Mouse (Mus musculus) embryo, embryonic 10 days (tissue): ENCODE data around the gene Zfp618.

ENCODE experiments used
- DNase-seq: peaks from one replicate; pipeline ENCODE4 v3.0.0-alpha.2; 2015; ENCODE audit warnings: low spot score

Zfp618 gene

DNA sequence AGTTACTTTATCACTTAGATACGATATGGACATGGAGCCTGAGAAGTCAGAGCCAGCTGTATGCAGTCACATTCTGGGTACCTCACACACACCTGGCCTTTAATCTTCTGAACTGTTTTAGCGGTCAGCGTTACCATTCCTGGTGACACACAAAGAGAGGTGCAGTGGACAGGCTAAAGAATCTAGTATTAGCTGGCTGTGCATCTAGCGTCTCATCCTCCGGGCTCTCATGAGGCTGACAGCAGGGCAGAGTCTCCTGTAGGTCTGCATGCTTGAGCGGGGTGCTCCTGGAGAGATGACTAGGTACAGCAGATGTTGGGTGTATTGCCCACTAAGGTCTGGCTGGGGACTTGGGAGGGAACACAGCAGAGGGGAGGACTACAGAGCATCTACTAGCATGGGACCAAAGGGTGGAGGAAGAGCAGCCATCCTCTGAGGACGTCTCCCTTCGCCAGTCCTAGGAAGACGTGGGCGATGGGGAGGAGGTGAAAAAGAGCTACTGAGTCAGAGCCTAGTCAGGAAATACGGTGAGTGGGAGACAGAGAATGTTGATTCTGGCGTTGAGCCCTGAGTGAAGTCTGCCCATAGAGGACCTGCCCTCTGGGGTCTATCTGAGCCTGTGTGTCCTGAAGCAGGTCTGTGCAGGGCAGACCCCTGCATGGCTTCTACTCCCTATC lies 103.3 kb downstream of the Zfp618 start:
- DNase-seq: no peak

DNA sequence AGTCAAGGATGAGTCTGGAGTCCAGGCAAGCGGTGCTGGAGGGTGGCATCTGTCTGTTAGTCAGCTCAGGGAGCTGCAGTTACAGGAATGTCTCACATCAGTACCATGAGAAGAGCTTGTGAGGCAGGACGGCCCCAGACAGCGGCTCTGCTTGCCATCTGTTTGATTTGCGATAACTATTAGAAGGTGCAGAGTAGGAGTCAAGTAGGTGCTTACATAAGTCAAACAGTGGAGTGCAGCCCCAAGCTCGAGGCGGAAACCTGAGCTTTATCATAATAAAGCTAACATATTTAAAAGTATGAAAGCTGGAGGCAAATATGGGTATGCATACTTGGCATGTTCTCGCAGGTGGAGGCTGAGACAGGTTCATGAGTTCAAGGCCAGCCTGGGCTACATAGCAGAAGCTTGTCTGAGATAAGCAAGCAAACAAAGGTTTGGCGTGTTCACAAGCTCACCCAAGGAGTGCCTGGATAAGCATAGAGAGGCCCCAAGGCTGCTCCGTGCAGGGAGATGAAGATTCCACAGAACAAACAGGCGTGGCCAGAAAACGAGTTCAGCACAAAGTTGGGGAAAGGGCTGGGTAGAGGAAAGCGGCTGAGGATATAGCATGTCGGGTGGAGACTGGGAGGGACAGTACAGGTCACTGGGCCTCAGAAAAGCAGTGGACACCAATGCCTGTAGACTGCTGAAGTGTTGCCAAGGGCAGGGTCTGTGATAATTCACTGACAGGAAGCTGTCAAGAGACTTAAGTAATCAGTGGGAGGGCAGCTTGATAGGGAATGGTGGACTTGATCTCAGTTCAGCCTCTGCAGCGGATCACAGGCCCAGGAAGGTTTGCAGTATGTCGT lies 106.3 kb downstream of the Zfp618 start:
- DNase-seq: no peak

- no peak for DNase-seq
Measured at GRCm38 (mm10) chr4:63073139-63073538, 107.8 kb downstream of the Zfp618 start.

GRCm38 (mm10) chr4:63079159-63079558 lies 113.8 kb downstream of the Zfp618 start:
- no peak for DNase-seq

- no peak for DNase-seq
Measured at GRCm38 (mm10) chr4:63084473-63084889, 119.1 kb downstream of the Zfp618 start.

GRCm38 (mm10) chr4:63089484-63089883 lies 124.1 kb downstream of the Zfp618 start:
- DNase-seq: peak; percentile 40

GRCm38 (mm10) chr4:63091151-63091550 lies 125.8 kb downstream of the Zfp618 start:
- DNase-seq: no peak

DNA sequence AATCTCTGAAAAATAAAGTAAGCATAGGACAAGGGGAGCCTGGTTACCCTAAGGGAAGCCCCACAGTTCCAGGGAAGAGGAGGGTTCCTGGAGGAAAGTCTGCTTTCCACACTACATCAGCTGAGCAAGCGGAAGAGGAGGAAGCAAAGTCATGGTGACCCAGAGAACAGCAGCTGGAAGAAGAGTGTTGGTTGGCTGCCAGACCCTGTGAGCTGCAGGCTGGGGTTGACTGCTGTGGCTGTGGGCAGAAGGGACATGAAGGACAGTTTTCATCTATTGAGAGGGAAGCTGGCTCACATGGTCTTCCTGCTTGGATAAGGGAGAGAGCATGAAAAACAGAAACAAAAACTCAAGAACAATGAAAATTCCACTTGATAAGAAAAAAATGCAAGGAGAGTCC lies 132.2 kb downstream of the Zfp618 start:
- no peak for DNase-seq

DNA sequence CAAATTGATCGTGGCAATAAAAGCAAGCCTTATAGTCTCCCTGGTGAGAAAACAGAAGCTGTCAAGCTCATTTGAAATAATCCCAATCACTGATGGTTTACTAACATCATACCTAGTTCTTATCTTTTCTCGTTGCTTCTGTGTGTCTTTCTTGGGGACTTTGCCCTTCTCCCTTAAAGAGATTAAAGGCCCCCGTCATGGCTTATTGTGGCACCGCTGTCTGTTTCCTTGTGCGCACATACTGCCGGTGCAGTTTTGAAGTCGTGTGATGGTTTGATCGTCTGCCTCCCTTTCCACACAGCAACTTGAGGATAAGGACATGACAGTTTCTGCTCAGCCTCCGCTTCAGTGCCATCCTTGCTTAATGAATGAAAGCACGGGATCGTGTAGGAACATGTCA lies 135.1 kb downstream of the Zfp618 start:
- DNase-seq: no peak

- no peak for DNase-seq
Measured at GRCm38 (mm10) chr4:63102025-63102424, 136.7 kb downstream of the Zfp618 start.

GRCm38 (mm10) chr4:63105651-63106050 lies 140.3 kb downstream of the Zfp618 start:
- DNase-seq: no peak

DNA sequence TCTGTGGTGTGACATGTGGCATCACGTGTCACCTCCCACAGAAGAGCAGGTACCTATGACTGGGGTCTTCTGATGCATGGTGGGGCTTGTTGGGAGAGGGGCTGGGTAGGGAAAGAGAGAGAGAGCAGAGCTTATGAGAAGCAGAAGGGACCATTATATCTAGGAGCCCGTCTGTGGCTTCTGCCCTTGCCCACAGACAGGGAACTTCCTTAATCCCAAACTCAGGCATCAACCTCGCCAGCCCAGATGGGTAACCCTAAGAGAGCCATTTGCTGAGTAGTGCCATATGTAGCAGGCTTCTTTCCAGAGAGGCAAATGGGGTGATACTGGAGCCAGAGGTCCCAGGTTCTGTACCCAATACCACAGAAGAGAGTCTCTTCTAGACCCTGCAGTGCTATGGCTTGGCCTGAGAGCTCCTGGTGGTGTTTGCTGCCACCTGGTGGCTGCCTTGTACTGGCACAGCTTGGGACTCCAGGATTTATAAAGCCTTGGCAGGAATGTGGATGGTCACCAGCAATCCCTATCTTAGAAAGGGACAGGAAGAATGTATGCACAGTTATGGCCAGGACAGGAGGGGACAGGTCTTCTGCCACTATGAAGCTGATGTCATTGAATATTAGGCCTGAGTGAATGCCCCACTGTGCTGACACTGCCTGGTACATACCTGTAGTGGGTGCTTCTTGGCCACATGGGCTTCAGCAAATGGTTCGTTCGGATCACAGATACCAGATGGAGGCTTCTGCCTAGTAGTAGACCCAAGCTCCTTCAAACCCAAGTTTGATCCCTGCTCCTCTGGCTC lies 153.5 kb downstream of the Zfp618 start:
- peak; percentile 90 for DNase-seq

DNA sequence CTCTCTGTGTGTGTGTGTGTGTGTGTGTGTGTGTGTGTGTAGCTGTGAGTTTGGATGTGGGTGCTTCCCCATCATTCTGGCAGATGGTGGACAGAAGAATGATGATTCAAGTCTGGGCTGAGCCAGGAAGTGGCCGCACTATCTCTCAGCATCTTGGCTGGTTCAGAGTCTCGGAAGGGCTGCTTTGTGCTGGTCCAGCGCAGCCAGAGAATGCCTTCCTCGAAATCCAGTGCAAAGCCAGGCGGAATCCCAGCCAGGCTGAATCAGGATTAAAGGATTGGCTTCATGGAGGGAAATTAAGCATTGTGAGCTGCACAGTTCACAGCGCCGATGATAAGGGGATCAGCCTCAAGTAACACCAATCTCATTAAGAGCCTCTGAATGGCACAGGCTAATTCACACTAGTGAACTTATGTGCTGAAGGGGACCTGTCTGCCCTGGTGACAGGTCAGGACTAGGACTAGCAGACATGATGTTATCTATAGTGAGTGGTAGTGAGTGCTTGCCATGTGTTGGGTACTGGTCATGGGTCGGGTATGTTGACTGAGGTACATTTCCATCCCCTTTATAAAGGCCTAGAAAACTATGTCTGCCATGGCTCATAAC lies 159.6 kb downstream of the Zfp618 start:
- DNase-seq: peak; percentile 12

DNA sequence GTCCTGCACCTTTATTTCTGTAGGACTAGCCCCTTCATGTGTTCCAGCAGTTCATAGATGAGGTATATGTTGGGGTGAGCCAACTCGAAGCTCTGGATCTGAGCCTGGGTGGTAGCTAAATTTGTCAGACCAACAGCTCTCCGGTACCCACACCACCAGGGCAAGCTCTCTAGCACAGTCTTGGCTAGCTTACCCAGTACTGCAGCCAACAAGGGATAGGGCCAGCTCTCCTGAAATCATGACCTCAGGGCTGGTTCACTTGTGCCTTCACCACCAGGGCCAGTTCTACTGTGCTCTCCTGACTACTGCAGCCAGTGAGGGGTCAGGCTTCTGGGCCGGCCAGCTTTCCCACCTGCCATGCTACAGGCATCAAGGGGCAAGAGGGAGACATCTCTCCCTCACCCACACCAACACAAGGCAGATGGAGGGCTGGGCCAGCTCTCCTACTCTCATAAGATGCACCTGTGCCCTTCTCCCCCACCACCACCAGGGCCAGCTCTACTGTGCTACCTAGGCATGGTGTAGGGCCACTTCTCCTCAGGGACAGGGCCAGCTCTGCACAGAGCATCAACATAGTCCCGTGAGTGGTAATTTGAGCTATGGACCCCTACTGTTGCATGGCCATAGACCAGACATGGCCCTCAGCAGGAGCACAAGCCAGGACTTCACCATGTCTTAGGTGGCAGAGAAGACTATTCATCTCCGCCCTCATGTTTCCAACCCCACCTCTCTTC lies 164.7 kb downstream of the Zfp618 start:
- DNase-seq: no peak

GRCm38 (mm10) chr4:63147268-63147667 lies 181.9 kb downstream of the Zfp618 start:
- no peak for DNase-seq

DNA sequence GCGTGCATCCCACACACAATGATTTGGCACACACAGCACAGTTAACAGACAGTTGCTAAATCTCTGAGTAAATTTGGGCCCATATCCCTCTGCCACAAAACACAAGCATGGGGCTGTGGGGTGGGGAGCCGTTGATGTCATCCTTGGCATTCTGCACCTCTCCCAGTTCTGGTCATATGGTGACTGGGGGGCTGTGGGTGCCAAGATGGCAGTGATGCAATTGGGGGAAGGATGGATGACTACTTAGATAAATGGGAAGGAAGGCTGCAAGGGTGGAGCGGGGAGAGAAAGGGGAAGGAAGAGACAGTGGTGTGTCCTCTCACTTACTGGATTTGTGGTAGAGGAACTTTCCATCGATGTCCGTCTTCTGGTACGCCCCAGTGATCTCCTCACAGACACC lies 185.8 kb downstream of the Zfp618 start:
- no peak for DNase-seq

DNA sequence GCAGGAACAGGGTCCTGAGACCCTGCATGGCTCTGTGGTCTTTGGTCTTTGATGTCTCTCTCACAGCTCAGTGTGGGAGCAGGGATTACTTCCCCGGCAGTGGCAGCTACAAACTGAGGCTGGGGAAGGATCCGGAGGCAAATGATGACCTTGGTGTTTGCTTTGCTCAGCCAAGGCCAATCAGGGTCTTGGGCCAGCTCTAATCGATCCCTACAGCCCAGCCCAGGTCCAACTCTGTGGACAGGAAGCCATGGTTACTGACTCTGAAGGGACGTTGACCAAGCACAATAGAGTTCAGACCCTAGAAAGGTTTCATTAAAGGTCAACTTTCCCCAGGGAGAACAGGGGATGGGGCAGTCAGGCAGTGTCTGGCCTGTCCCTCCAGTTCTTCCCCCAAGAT lies 188.7 kb downstream of the Zfp618 start:
- no peak for DNase-seq

DNA sequence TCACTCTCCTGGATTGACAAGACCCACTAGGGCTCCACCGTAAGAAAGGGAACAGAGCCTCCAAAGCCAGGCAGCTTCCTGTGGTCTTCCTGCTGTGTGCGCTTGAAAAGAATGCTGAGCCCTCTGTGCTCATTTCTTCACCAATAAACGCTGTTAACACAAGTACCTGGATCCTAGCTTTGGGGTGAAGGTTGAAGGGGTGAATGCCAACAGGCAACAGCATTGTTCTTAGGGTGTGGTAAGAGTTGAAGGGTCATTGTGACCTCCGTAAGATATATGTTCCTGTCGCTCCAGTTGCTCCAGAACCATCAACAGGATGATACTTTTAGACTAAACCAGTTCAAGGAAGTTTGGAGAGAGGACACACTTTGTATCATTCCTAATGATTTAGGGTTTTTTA lies 189.3 kb downstream of the Zfp618 start, which contains the start of gene Ambp:
Gene Ambp, minus strand, starts transcription at position 101 of the 400 bp plus-strand sequence.
- DNase-seq: no peak

- DNase-seq: no peak
Measured at GRCm38 (mm10) chr4:63155596-63155995, 190.2 kb downstream of the Zfp618 start.

GRCm38 (mm10) chr4:63156726-63157634 lies 191.6 kb downstream of the Zfp618 start:
- no peak for DNase-seq
